28 mouse cellular contexts compared by ENCODE assay signal in genomic region chr1:80643866-80644451, GRCm38 (mm10).
DNase-seq lines count a peak whose midpoint lies in the region; TF ChIP-seq lines count a peak whose summit lies in the region.
"Had no signal": no experiment of that assay in that cellular context is flagged by ENCODE, and none has a peak within 500 bp of the region (broad histone marks: within the 10 kb centered on the region; RNA-seq: fewer than 3 reads in every experiment).

No protein-coding gene starts in this region.

- no peak overlapping the region for H3K4me3 ChIP-seq in myocyte
- H3K4me3 ChIP-seq: embryonic facial prominence, embryonic 13.5 days; forebrain, embryonic 10.5 days; heart, adult 2 months; heart, embryonic 15.5 days; left cerebral cortex, adult 2 months; limb, embryonic 12.5 days; liver, embryonic 15.5 days; midbrain, embryonic 12.5 days; neural tube, embryonic 15.5 days had no signal

- H3ac ChIP-seq in myocyte (ENCODE audit: control insufficient read depth, insufficient read length) = no peak overlapping the region

- DNase-seq in 416B (ENCODE audit: low read depth) = peak; percentile 56
- peak; percentile 63 for DNase-seq in CD4-positive, CD25-positive, alpha-beta regulatory T cell, adult 2 months (ENCODE audit: low read depth, low spot score)
- peak; percentile 27 for DNase-seq in c-Kit-positive CD71-positive TER-119-negative erythroid progenitor cells, embryonic 14.5 days (ENCODE audit: low read depth)
- DNase-seq in adrenal gland, adult 2 months = no peak
- no peak for DNase-seq in frontal cortex, adult 2 months (ENCODE audit: extremely low spot score in 1 of 2, low spot score in 1 of 2)
- no peak for DNase-seq in layer of hippocampus, postnatal 10 days (ENCODE audit: low spot score in 2 of 2)
- DNase-seq: adrenal gland, postnatal 10 days; cerebellum, adult 11 months; cerebellum, adult 9-10 months; cerebellum, postnatal 36 days; heart, adult 2 months; kidney, adult 11 months; kidney, postnatal 14 days; lung, embryonic 14.5 days; lung, postnatal 14 days; retina, postnatal 1 day; right cerebral cortex, postnatal 14 days; thymus, adult 18-20 months; thymus, postnatal 36 days had no signal

- no peaks in the 10 kb centered on the region for H3K79me2 ChIP-seq in myocyte (ENCODE audit: control insufficient read depth, insufficient read depth)

- no peaks in the 10 kb centered on the region for H3K27me3 ChIP-seq in myocyte (ENCODE audit: control insufficient read depth, insufficient read depth, insufficient read length)
- H3K27me3 ChIP-seq: embryonic facial prominence, embryonic 13.5 days; heart, embryonic 15.5 days; limb, embryonic 12.5 days; liver, embryonic 15.5 days; midbrain, embryonic 12.5 days; neural tube, embryonic 15.5 days had no signal

- no peaks in the 10 kb centered on the region for H3K36me3 ChIP-seq in myocyte (ENCODE audit: control insufficient read depth, insufficient read depth)
- H3K36me3 ChIP-seq: embryonic facial prominence, embryonic 13.5 days; forebrain, embryonic 10.5 days; heart, embryonic 15.5 days; limb, embryonic 12.5 days; liver, embryonic 15.5 days; midbrain, embryonic 12.5 days; neural tube, embryonic 15.5 days had no signal

- H3K4me2 ChIP-seq in myocyte (ENCODE audit: low read depth) = peak overlapping the region; percentile 50
- H3K4me2 ChIP-seq: embryonic facial prominence, embryonic 13.5 days; heart, embryonic 15.5 days; limb, embryonic 12.5 days; liver, embryonic 15.5 days; lung, embryonic 14.5 days; midbrain, embryonic 12.5 days; neural tube, embryonic 15.5 days had no signal

- TF ChIP-seq POLR2A in myocyte (IDR thresholded peaks at IDR 0.05; ENCODE audit: insufficient read length, low read depth) = no peak

TF ChIP-seq in myocyte, 11 proteins besides CTCF, POLR2A, EP300 and RAD21:
- TF ChIP-seq CEBPB (IDR thresholded peaks at IDR 0.05; ENCODE audit: insufficient read depth, poor library complexity, severe bottlenecking) = no peak
- no peak for TF ChIP-seq TCF3 (IDR thresholded peaks at IDR 0.05; ENCODE audit: insufficient read length, low read depth)
- TF ChIP-seq MYOD1 (IDR thresholded peaks at IDR 0.05; ENCODE audit: control insufficient read depth in 1 of 3, insufficient read length in 2 of 3, low read depth in 2 of 3) = peak in 2 of 3 experiments; percentile 38 to 51
- no peak for TF ChIP-seq TCF12 (IDR thresholded peaks at IDR 0.05; ENCODE audit: insufficient read depth, poor library complexity, severe bottlenecking)
- TF ChIP-seq REST (IDR thresholded peaks at IDR 0.05; ENCODE audit: insufficient read depth, insufficient read length) = no peak
- no peak for TF ChIP-seq USF1 (IDR thresholded peaks at IDR 0.05; ENCODE audit: low read depth)
- TF ChIP-seq POLR2AphosphoS2 (IDR thresholded peaks at IDR 0.05; ENCODE audit: insufficient read length, low read depth) = no peak
- TF ChIP-seq MYOG (IDR thresholded peaks at IDR 0.05; ENCODE audit: control insufficient read depth in 1 of 3, insufficient read depth in 1 of 3, insufficient read length in 2 of 3, low read depth in 2 of 3) = no peak
- no peak for TF ChIP-seq MAX (IDR thresholded peaks at IDR 0.05; ENCODE audit: low read depth)
- TF ChIP-seq SRF (IDR thresholded peaks at IDR 0.05; ENCODE audit: control insufficient read depth, insufficient read length, low read depth) = peak; percentile 92
TF ChIP-seq in myocyte: peak in this region for 2.

Comparison
In these comparisons a context has a peak if more than half of its experiments do, and no peak if none do; other contexts are left out.
1. DNase-seq: peak in 416B (single experiment), CD4-positive, CD25-positive, alpha-beta regulatory T cell, adult 2 months (single experiment) and c-Kit-positive CD71-positive TER-119-negative erythroid progenitor cells, embryonic 14.5 days (single experiment); none in adrenal gland, adult 2 months (single experiment), frontal cortex, adult 2 months (0 of 2) and layer of hippocampus, postnatal 10 days (0 of 2).